Mouse (Mus musculus) adrenal gland, adult 2 months (tissue): ENCODE measurements around the gene Scgb1a1. TPM values are rescaled to one million over a fixed set of nuclear protein-coding genes. Genes with fewer than 3 reads are reported as not detected.

ENCODE experiments used
- DNase-seq: peaks from one replicate; pipeline ENCODE4 v3.0.0; 2021
- polyA plus RNA-seq: library from polyadenylated mRNA; depleted of rRNA; stranded (reverse); fragments of >200 nt; gene quantifications from 2 replicates; pipeline ENCODE4 v1.2.3, GENCODE M21; 2012; rRNA removed
- total RNA-seq, 2 experiments: library from RNA; stranded (reverse); gene quantifications; 2 replicates each; pipeline ENCODE4 v1.2.3; 2021

Scgb1a1 gene
- total and polyA plus RNA-seq, 3 experiments: not detected

DNA sequence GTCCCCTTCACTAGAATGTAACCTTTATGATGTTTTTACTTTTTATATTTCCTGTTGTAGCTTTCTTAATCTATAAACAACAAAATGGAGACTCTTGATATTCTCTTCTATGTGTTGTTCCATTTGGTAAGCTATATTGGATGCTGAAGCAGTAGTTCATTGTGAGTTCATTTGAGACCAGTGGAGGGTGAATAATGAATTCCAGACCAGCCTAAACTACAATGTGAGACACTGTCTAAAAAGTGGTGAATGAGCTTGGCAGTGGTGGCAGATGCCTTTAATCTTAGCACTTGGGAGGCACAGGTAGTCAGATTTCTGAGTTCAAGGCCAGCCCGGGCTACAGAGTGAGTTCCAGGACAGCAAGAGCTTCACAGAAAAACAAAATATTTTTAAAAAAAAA is 44.6 kb downstream of the Scgb1a1 start:
- no peak for DNase-seq

GRCm38 (mm10) chr19:9041074-9041473 is 46.7 kb downstream of the Scgb1a1 start:
- DNase-seq: no peak

- no peak for DNase-seq
Measured at GRCm38 (mm10) chr19:9040649-9041048, 47.1 kb downstream of the Scgb1a1 start.

- no peak for DNase-seq
Measured at GRCm38 (mm10) chr19:9039928-9040327, 47.8 kb downstream of the Scgb1a1 start.

GRCm38 (mm10) chr19:9039266-9039665 is 48.5 kb downstream of the Scgb1a1 start:
- no peak for DNase-seq

DNA sequence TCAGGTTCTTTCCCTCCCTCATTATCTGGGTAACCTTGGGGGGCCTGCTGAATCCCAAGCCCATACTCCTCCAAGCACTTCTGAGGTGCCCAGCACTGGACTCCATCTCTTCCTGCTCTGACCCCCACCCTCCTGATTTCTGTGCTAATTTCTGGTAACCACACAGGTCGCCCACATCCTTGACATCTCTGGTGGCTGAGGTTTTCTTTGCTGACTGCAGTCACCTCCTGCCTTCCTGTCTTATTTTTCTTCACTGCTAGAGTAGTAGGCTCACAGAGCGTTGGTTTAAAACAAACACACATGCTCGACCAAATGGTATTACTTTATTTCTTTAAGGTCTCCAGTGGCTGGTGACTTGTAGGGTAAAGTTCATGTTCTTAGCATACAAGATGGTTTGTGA is 49.6 kb downstream of the Scgb1a1 start:
- no peak for DNase-seq

- no peak for DNase-seq
Measured at GRCm38 (mm10) chr19:9035101-9035500, 52.7 kb downstream of the Scgb1a1 start.

DNA sequence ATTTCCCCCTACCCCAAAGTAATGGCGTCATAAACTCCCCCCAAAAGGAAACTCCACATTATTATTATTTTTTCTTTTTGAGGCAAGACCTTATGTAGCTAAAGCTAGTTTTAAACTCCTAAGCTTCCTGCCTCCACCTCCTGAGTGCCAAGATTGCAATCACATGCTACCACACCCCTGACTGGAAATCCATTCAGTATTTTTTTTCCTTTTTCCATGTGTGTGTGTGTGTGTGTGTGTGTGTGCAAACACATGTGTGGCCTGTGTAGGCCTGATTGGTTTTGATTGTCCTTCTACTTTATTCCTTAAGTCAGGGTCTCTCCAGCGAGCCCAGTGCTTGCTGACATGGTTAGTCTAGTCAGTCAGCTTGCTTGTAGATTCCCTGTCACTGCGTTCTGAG is 53.3 kb downstream of the Scgb1a1 start:
- no peak for DNase-seq

Other genes with a start within 250 kb of the Scgb1a1 start
- 1 to 10 TPM; 5.7 to 7.0 TPM for gene Gng3, start 248.8 kb downstream of the Scgb1a1 start, total RNA-seq
- 6.8 and 7.3 TPM in 2 replicates for gene Gng3, start 248.8 kb downstream of the Scgb1a1 start, polyA plus RNA-seq
- 1 to 10 TPM; 2.2 to 6.2 TPM for gene Lrrn4cl, start 237.2 kb downstream of the Scgb1a1 start, total RNA-seq
- gene Lrrn4cl, start 237.2 kb downstream of the Scgb1a1 start, polyA plus RNA-seq: 1.2 and 1.3 TPM in 2 replicates
- 100 to 1,000 TPM; 197 to 224 TPM for gene Ubxn1, start 216.5 kb downstream of the Scgb1a1 start, total RNA-seq
- 140 and 142 TPM in 2 replicates for gene Ubxn1, start 216.5 kb downstream of the Scgb1a1 start, polyA plus RNA-seq
- 10 to 100 TPM; 48.7 to 76.9 TPM for gene Uqcc3, start 207.0 kb downstream of the Scgb1a1 start, total RNA-seq
- gene Uqcc3, start 207.0 kb downstream of the Scgb1a1 start, polyA plus RNA-seq: 16.0 and 18.1 TPM in 2 replicates
- 10 to 100 TPM in 1 of 2 experiments, 1 to 10 TPM in 1; 5.8 to 13.3 TPM for gene Lbhd1, start 204.2 kb downstream of the Scgb1a1 start, total RNA-seq
- gene Lbhd1, start 204.2 kb downstream of the Scgb1a1 start, polyA plus RNA-seq: 0.28 and 1.1 TPM in 2 replicates
- gene Gm49403, start 204.0 kb downstream of the Scgb1a1 start, total RNA-seq: not detected
- gene Gm49403, start 204.0 kb downstream of the Scgb1a1 start, polyA plus RNA-seq: not detected in 2 replicates
- 10 to 100 TPM; 46.8 to 53.6 TPM for gene 1810009A15Rik, start 199.1 kb downstream of the Scgb1a1 start, total RNA-seq
- 4.3 and 5.6 TPM in 2 replicates for gene 1810009A15Rik, start 199.1 kb downstream of the Scgb1a1 start, polyA plus RNA-seq
- 1 to 10 TPM; 3.2 to 4.5 TPM for gene Gm49416, start 199.0 kb downstream of the Scgb1a1 start, total RNA-seq
- gene Gm49416, start 199.0 kb downstream of the Scgb1a1 start, polyA plus RNA-seq: not detected in 2 replicates
- gene Ints5, start 195.0 kb downstream of the Scgb1a1 start, total RNA-seq: 10 to 100 TPM; 21.5 to 23.7 TPM
- 23.5 and 29.6 TPM in 2 replicates for gene Ints5, start 195.0 kb downstream of the Scgb1a1 start, polyA plus RNA-seq
- 100 to 1,000 TPM; 172 to 199 TPM for gene Ganab, start 189.9 kb downstream of the Scgb1a1 start, total RNA-seq
- 77.2 and 98.7 TPM in 2 replicates for gene Ganab, start 189.9 kb downstream of the Scgb1a1 start, polyA plus RNA-seq
- gene B3gat3, start 167.6 kb downstream of the Scgb1a1 start, total RNA-seq: 10 to 100 TPM; 57.0 to 70.5 TPM
- 147 and 159 TPM in 2 replicates for gene B3gat3, start 167.6 kb downstream of the Scgb1a1 start, polyA plus RNA-seq
- 10 to 100 TPM; 37.0 to 46.9 TPM for gene Rom1, start 158.6 kb downstream of the Scgb1a1 start, total RNA-seq
- 105 and 116 TPM in 2 replicates for gene Rom1, start 158.6 kb downstream of the Scgb1a1 start, polyA plus RNA-seq
- gene Eml3, start 158.4 kb downstream of the Scgb1a1 start, total RNA-seq: 10 to 100 TPM; 39.7 to 51.0 TPM
- gene Eml3, start 158.4 kb downstream of the Scgb1a1 start, polyA plus RNA-seq: 70.6 and 80.7 TPM in 2 replicates
- gene Mta2, start 146.1 kb downstream of the Scgb1a1 start, total RNA-seq: 10 to 100 TPM; 81.8 to 86.1 TPM
- 15.9 and 20.6 TPM in 2 replicates for gene Mta2, start 146.1 kb downstream of the Scgb1a1 start, polyA plus RNA-seq
- gene Tut1, start 134.1 kb downstream of the Scgb1a1 start, total RNA-seq: 10 to 100 TPM; 19.6 to 23.9 TPM
- gene Tut1, start 134.1 kb downstream of the Scgb1a1 start, polyA plus RNA-seq: 16.3 and 22.4 TPM in 2 replicates
- gene Eef1g, start 120.9 kb downstream of the Scgb1a1 start, total RNA-seq: 100 to 1,000 TPM; 331 to 355 TPM
- gene Eef1g, start 120.9 kb downstream of the Scgb1a1 start, polyA plus RNA-seq: 63.8 and 90.8 TPM in 2 replicates
- gene Ahnak, start 98.7 kb downstream of the Scgb1a1 start, total RNA-seq: 100 to 1,000 TPM in 1 of 2 experiments, 10 to 100 TPM in 1; 91.1 to 152 TPM
- 5.4 and 7.4 TPM in 2 replicates for gene Ahnak, start 98.7 kb downstream of the Scgb1a1 start, polyA plus RNA-seq
- gene Asrgl1, start 47.7 kb upstream of the Scgb1a1 start, total RNA-seq: 10 to 100 TPM; 10.3 to 12.7 TPM
- gene Asrgl1, start 47.7 kb upstream of the Scgb1a1 start, polyA plus RNA-seq: 1.2 and 2.0 TPM in 2 replicates